Mouse (Mus musculus) CH12.LX (cell line): ENCODE data around the gene Srrt. TPM values are rescaled to one million over a fixed set of nuclear protein-coding genes. Genes with fewer than 3 reads are reported as not detected.

Experiments
- DNase-seq: peaks from one replicate; pipeline ENCODE4 v3.0.0-alpha.2; 2013; ENCODE audit errors: extremely low read depth
- H3K27ac ChIP-seq: 2 replicates; pipeline ENCODE4 v1.5.1; 2012; ENCODE audit warnings: low read depth, mild to moderate bottlenecking, control low read depth, moderate library complexity; ENCODE audit not compliant: insufficient read depth
- H3K27me3 ChIP-seq: replicated peaks from 2 replicates; pipeline ENCODE3; 2012; ENCODE audit warnings: inconsistent platforms
- H3K36me3 ChIP-seq, 2 experiments: replicated peaks in 1 of 2; 2 replicates each; pipeline versions ENCODE3 to v1.6.1; 2012; ENCODE audit warnings: inconsistent platforms in 1 of 2, low read length in 1 of 2, mild to moderate bottlenecking in 1 of 2, mixed read lengths in 1 of 2, moderate library complexity in 1 of 2; ENCODE audit not compliant: control insufficient read depth in 1 of 2, insufficient read depth in 1 of 2
- H3K4me1 ChIP-seq, 2 experiments: 2 replicates each; pipeline ENCODE4 v1.6.1; 2012; ENCODE audit warnings: inconsistent platforms in 1 of 2, moderate library complexity in 1 of 2; ENCODE audit not compliant: insufficient read depth in 2 of 2, control insufficient read depth in 1 of 2
- H3K4me2 ChIP-seq: 2 replicates; pipeline ENCODE4 v1.6.1; 2012; ENCODE audit warnings: low read depth, mild to moderate bottlenecking, control low read depth; ENCODE audit not compliant: poor library complexity, insufficient read depth, severe bottlenecking
- H3K4me3 ChIP-seq, 3 experiments: fragments of 150-350 bp in 1 of 3; sonication (generic) in 1 of 3; replicated peaks in 1 of 3; 2 replicates each; pipeline versions ENCODE3 to v1.5.1; 2011 to 2012; ENCODE audit warnings: low read depth in 2 of 3, low read length in 2 of 3, mild to moderate bottlenecking in 2 of 3, moderate library complexity in 2 of 3, control low read depth in 1 of 3, improper control_type of control experiment in 1 of 3, inconsistent platforms in 1 of 3, mixed read lengths in 1 of 3; ENCODE audit not compliant: poor library complexity in 1 of 3
- H3K79me2 ChIP-seq: replicated peaks from 2 replicates; pipeline ENCODE4 v1.6.1; 2012; ENCODE audit warnings: mild to moderate bottlenecking, moderate library complexity; ENCODE audit not compliant: control insufficient read depth, poor library complexity, insufficient read depth, severe bottlenecking; ENCODE audit errors: extremely low read depth
- H3K9ac ChIP-seq: 2 replicates; pipeline ENCODE4 v1.6.1; 2012; ENCODE audit warnings: low read depth, mild to moderate bottlenecking, control low read depth, moderate library complexity; ENCODE audit not compliant: insufficient read depth
- H3K9me3 ChIP-seq: replicated peaks from 2 replicates; pipeline ENCODE3; 2012; ENCODE audit warnings: low read length, inconsistent platforms, mixed read lengths
- CHD2 ChIP-seq: IDR thresholded peaks from 2 replicates; pipeline ENCODE4 v1.6.1; 2011; ENCODE audit warnings: low read length, improper control_type of control experiment
- ELF1 ChIP-seq: IDR thresholded peaks from 2 replicates; pipeline ENCODE4 v1.6.1; 2014; ENCODE audit warnings: low read depth, mild to moderate bottlenecking, inconsistent platforms, low read length, improper control_type of control experiment
- ETS1 ChIP-seq: conservative IDR thresholded peaks from 2 replicates; pipeline ENCODE4 v1.6.1; 2012; ENCODE audit warnings: low read depth, mild to moderate bottlenecking, inconsistent platforms, low read length, improper control_type of control experiment, moderate library complexity
- JUN ChIP-seq: IDR thresholded peaks from 2 replicates; pipeline ENCODE4 v1.6.1; 2011; ENCODE audit warnings: low read depth, mild to moderate bottlenecking, low read length, improper control_type of control experiment, moderate library complexity; ENCODE audit not compliant: insufficient read depth
- KAT2A ChIP-seq: IDR thresholded peaks from 2 replicates; pipeline ENCODE4 v1.6.1; 2012; ENCODE audit warnings: low read length, improper control_type of control experiment, inconsistent platforms; ENCODE audit not compliant: insufficient replicate concordance
- MAFK ChIP-seq: IDR thresholded peaks from 2 replicates; pipeline ENCODE4 v1.6.1; 2011; ENCODE audit warnings: low read length, improper control_type of control experiment; ENCODE audit not compliant: insufficient replicate concordance
- MAZ ChIP-seq: IDR thresholded peaks from 2 replicates; pipeline ENCODE4 v1.6.1; 2012; ENCODE audit warnings: low read depth, mild to moderate bottlenecking, inconsistent platforms, low read length, improper control_type of control experiment, moderate library complexity
- MEF2A ChIP-seq: IDR thresholded peaks from 2 replicates; pipeline ENCODE4 v1.6.1; 2014; ENCODE audit warnings: low read depth, mild to moderate bottlenecking, inconsistent platforms, low read length, improper control_type of control experiment, borderline replicate concordance
- PAX5 ChIP-seq: IDR thresholded peaks from 2 replicates; pipeline ENCODE4 v1.6.1; 2012; ENCODE audit warnings: low read length, inconsistent platforms, mixed read lengths
- POLR2A ChIP-seq: IDR thresholded peaks from 2 replicates; pipeline ENCODE4 v1.6.1; 2011; ENCODE audit warnings: low read depth, mild to moderate bottlenecking, improper control_type of control experiment, low read length
- RAD21 ChIP-seq: IDR thresholded peaks from 2 replicates; pipeline ENCODE4 v1.6.1; 2011; ENCODE audit warnings: low read depth, mild to moderate bottlenecking, low read length, improper control_type of control experiment, moderate library complexity
- USF2 ChIP-seq: conservative IDR thresholded peaks from 2 replicates; pipeline ENCODE4 v1.6.1; 2011; ENCODE audit warnings: low read depth, low read length, improper control_type of control experiment
- ZC3H11A ChIP-seq: IDR thresholded peaks from 2 replicates; pipeline ENCODE4 v1.6.1; 2012; ENCODE audit warnings: low read depth, mild to moderate bottlenecking, inconsistent platforms, low read length, improper control_type of control experiment
- ZMIZ1 ChIP-seq: IDR thresholded peaks from 2 replicates; pipeline ENCODE4 v1.6.1; 2012; ENCODE audit warnings: low read depth, mild to moderate bottlenecking, inconsistent platforms, low read length, improper control_type of control experiment
- ZNF384 ChIP-seq: IDR thresholded peaks from 2 replicates; pipeline ENCODE4 v1.6.1; 2012; ENCODE audit warnings: low read depth, low read length, improper control_type of control experiment, inconsistent platforms
- dilution Hi-C: fragments of 300-500 bp; cut with MboI; formaldehyde crosslinking; loops from 2 replicates; pipeline ENCODE4 v1.14.3; 2020; ENCODE audit warnings: low sequenced_read_pairs; ENCODE audit not compliant: extremely low pct_unique_long_range_greater_than_20kb, extremely low pct_ligation_motif_present
- in situ Hi-C: fragments of 300-500 bp; cut with MboI; formaldehyde crosslinking; loops from 3 replicates; pipeline ENCODE4 v1.14.3; 2019; ENCODE audit warnings: low sequenced_read_pairs, low pct_ligation_motif_present, low pct_unique_long_range_greater_than_20kb, mixed read lengths
- polyA plus RNA-seq: library from polyadenylated mRNA; unstranded; fragments of >175 nt; gene quantifications from 2 replicates; pipeline ENCODE4 v1.2.1, GENCODE M21; 2012; ENCODE audit warnings: low read depth; ENCODE audit not compliant: insufficient read length
- total RNA-seq, 2 experiments: library from RNA; depleted of rRNA; stranded (reverse); fragments of 300-350 nt in 1 of 2; fragments of >200 nt in 1 of 2; gene quantifications; 2 replicates each; pipeline ENCODE4 v1.2.3; 2012 to 2014

Srrt gene
- total and polyA plus RNA-seq, 3 experiments = 148 to 493 (median 165) TPM

GRCm38 (mm10) chr5:137318570-137318969 is 11.1 kb upstream of the Srrt start:
- in situ Hi-C loops = no loop called here

GRCm38 (mm10) chr5:137317361-137317760 is 9.9 kb upstream of the Srrt start:
- no peaks in the 10 kb centered on the region for H3K79me2 ChIP-seq
- no peak overlapping the region for H3K4me3 ChIP-seq
- H3K9ac ChIP-seq = no peak overlapping the region
- peaks cover 0 to 11% of the 10 kb centered on the region in 2 experiments; a peak in 1 of 4 replicates for H3K4me1 ChIP-seq
- H3K4me2 ChIP-seq = no peak overlapping the region
- peaks cover 3% of the 10 kb centered on the region for H3K9me3 ChIP-seq
- TF ChIP-seq MAZ (no peak), ELF1 (no peak), ZNF384 (no peak), RAD21 (no peak), ZMIZ1 (no peak), ETS1 (no peak), USF2 (no peak), MAFK (no peak), CHD2 (no peak), KAT2A (no peak)
- no peak overlapping the region for H3K27ac ChIP-seq
- no peaks in the 10 kb centered on the region for H3K27me3 ChIP-seq
- peaks cover 33 to 71% of the 10 kb centered on the region in 2 experiments for H3K36me3 ChIP-seq
- in situ Hi-C loops = no loop called here
- dilution Hi-C loops = no loop called here
- no peak for DNase-seq

More at GRCm38 (mm10) chr5:137318570-137318969, 11.1 kb upstream of the Srrt start:
- H3K4me1 ChIP-seq = peaks cover 0 to 13% of the 10 kb centered on the region in 2 experiments; a peak in 1 of 4 replicates
- no peak overlapping the region for H3K4me2 ChIP-seq
- no peak for DNase-seq
- H3K27ac ChIP-seq = no peak overlapping the region
- dilution Hi-C loops = no loop called here
- H3K9me3 ChIP-seq = peaks cover 7% of the 10 kb centered on the region
- no peak overlapping the region for H3K4me3 ChIP-seq
- peaks cover 42 to 83% of the 10 kb centered on the region in 2 experiments for H3K36me3 ChIP-seq
- TF ChIP-seq PAX5 = no peak
- no peak for TF ChIP-seq JUN
- no peak for TF ChIP-seq MEF2A
- no peak for TF ChIP-seq MAZ
- no peak for TF ChIP-seq ZC3H11A
- no peak for TF ChIP-seq POLR2A
- H3K9ac ChIP-seq = no peak overlapping the region
- no peaks in the 10 kb centered on the region for H3K27me3 ChIP-seq
- no peaks in the 10 kb centered on the region for H3K79me2 ChIP-seq
